Mouse (Mus musculus) thymus, adult 2 months (tissue): ENCODE data around the gene Gm9913.

Experiments
- CTCF ChIP-seq: fragments of 200-500 bp; IDR thresholded peaks from 2 replicates; pipeline ENCODE4 v1.5.1; 2012; ENCODE audit warnings: mild to moderate bottlenecking, control low read depth, low read length, moderate library complexity, borderline replicate concordance; ENCODE audit not compliant: control insufficient read depth, poor library complexity, insufficient read depth; ENCODE audit errors: extremely low read depth
- POLR2A ChIP-seq: fragments of 200-500 bp; IDR thresholded peaks from 2 replicates; pipeline ENCODE4 v1.6.1; 2012; ENCODE audit warnings: mild to moderate bottlenecking, low read length, control low read depth, moderate library complexity; ENCODE audit not compliant: control insufficient read depth, poor library complexity, insufficient read depth; ENCODE audit errors: extremely low read depth

DNA sequence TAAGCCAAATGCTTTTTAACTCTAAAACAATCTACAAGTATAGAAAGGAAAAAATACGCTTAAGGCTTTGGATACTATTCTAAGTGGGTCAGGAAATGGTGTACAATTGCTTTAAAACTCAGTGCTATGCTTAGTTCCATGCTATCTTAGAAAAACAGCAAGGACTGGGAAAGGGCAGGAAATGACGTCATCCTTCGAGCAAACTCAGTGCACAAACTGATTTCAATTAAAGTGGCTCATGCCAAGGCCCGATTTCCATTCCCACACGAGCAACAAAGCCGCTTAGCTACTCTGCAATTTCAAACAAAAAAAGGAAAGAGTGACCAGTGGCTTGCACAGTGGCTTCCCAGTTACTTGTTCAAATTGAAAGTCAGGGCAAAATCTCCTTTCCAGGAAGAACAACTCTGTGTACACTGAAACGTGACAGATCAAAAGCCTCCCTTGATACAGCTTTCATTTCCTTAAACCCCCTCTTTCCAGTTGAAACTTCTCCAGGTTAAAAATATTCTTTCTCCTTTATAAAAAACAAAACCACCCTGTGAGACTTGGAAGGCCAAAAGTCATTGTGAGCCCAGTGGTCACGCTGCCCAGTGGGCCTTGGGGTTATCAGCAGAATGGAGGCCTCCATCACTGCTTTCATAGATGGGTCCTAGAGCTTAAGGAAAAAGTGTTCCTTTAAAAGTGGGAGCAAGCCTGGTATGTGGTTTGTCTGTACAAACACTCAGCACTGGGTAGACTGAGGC lies 34.2 kb upstream of the Gm9913 start:
- TF ChIP-seq CTCF: no peak
- no peak for TF ChIP-seq POLR2A
